Mouse (Mus musculus): Measurements from ENCODE around the gene Ldlrad2. TPM values are rescaled to one million over a fixed set of nuclear protein-coding genes. Genes with fewer than 3 reads are reported as not detected.
A peak's percentile ranks its signal among the peaks of the same experiment; 100 is the strongest.
"Not testable (repeated sequence)": the region's sequence is repeated elsewhere in the genome, so short reads cannot be mapped to it uniquely, and the experiment has no call there.

Ldlrad2 gene
- polyA plus RNA-seq, 1 experiment, result not detected

- Histone ChIP-seq H3K4me1 (ENCODE audit: control insufficient read depth) (peaks cover 48% of the 10 kb centered on the region), H3K36me3 (ENCODE audit: control insufficient read depth) (peaks cover 26% of the 10 kb centered on the region), H3K27me3 (ENCODE audit: control insufficient read depth) (no peaks in the 10 kb centered on the region), H3K4me3 (replicated peaks) (peak overlapping the region; percentile 87), H3K9me3 (ENCODE audit: control insufficient read depth, low read length) (no peaks in the 10 kb centered on the region)
- no peak for TF ChIP-seq TAL1 (IDR thresholded peaks at IDR 0.05; ENCODE audit: low read length)
- peak; percentile 83 for TF ChIP-seq GATA1 (IDR thresholded peaks at IDR 0.05; ENCODE audit: low read length)
Observed at GRCm38 (mm10) chr4:137594496-137595270, 20.3 kb upstream of the Ldlrad2 start.

GRCm38 (mm10) chr4:137593601-137594495, 19.5 kb upstream of the Ldlrad2 start, which contains the start of gene Usp48:
Gene Usp48, plus strand, starts transcription at chr4:137593755.
- Histone ChIP-seq H3K27me3 (ENCODE audit: control insufficient read depth) (no peaks in the 10 kb centered on the region), H3K4me1 (ENCODE audit: control insufficient read depth) (peaks cover 40% of the 10 kb centered on the region), H3K4me3 (replicated peaks) (peak within 1 kb of the TSS; percentile 87), H3K9me3 (ENCODE audit: control insufficient read depth, low read length) (no peaks in the 10 kb centered on the region), H3K36me3 (ENCODE audit: control insufficient read depth) (peaks cover 19% of the 10 kb centered on the region)
- TF ChIP-seq TAL1 (IDR thresholded peaks at IDR 0.05; ENCODE audit: low read length) (no peak), GATA1 (IDR thresholded peaks at IDR 0.05; ENCODE audit: low read length) (no peak)

DNA sequence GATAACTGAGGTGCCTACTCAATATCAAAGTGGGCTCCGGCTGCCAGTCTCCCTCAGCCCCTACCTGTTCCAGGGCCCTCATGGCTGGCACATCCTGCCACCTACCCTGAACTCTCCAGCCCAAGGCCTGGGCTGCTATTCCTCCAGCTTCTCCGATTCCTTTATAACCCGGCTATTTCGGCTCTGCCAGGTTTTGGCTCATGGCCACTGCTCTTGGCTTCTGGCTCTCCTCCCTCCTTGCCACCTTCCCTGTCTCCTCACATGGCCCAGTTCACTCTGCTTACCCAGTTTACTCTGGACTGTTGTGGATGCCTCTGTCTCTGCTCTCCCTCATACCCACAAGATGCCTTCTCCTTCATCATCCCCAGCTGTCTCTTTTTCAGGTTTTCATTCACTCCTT, 16.6 kb upstream of the Ldlrad2 start:
- no peak for TF ChIP-seq TAL1 (IDR thresholded peaks at IDR 0.05; ENCODE audit: low read length)
- no peak for TF ChIP-seq GATA1 (IDR thresholded peaks at IDR 0.05; ENCODE audit: low read length)
- Histone ChIP-seq H3K4me3 (replicated peaks) (no peak overlapping the region), H3K36me3 (ENCODE audit: control insufficient read depth) (no peaks in the 10 kb centered on the region)

GRCm38 (mm10) chr4:137589586-137589985, 15.2 kb upstream of the Ldlrad2 start:
- TF ChIP-seq GATA1 (IDR thresholded peaks at IDR 0.05; ENCODE audit: low read length), result no peak
- TF ChIP-seq TAL1 (IDR thresholded peaks at IDR 0.05; ENCODE audit: low read length), result no peak
- peaks cover 2% of the 10 kb centered on the region for H3K4me1 ChIP-seq (ENCODE audit: control insufficient read depth)

More for the DNA sequence above, 16.6 kb upstream of the Ldlrad2 start:
- no peaks in the 10 kb centered on the region for H3K27me3 ChIP-seq (ENCODE audit: control insufficient read depth)
- H3K9me3 ChIP-seq (ENCODE audit: control insufficient read depth, low read length), result no peaks in the 10 kb centered on the region
- H3K4me1 ChIP-seq (ENCODE audit: control insufficient read depth), result peaks cover 13% of the 10 kb centered on the region

DNA sequence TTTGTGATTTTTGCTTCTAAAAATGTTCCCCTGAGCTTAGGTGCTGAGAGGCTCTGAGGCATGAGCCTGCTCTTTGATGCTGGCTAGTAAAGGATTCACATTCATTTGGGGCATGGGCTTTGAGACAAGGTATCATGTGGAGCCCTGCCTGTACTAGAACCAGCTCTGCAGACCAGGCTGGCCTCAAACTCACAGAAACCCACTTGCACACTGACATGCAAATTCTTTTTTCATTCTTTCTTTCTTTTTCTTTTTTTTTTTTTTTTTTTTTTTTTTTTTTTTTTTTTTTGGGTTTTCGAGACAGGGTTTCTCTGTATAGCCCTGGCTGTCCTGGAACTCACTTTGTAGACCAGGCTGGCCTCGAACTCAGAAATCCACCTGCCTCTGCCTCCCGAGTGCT, 14.7 kb upstream of the Ldlrad2 start:
- H3K36me3 ChIP-seq (ENCODE audit: control insufficient read depth); H3K4me3 ChIP-seq (replicated peaks); H3K27me3 ChIP-seq (ENCODE audit: control insufficient read depth); H3K9me3 ChIP-seq (ENCODE audit: control insufficient read depth, low read length); H3K4me1 ChIP-seq (ENCODE audit: control insufficient read depth): not testable (repeated sequence)

More at GRCm38 (mm10) chr4:137589586-137589985, 15.2 kb upstream of the Ldlrad2 start:
- no peaks in the 10 kb centered on the region for H3K27me3 ChIP-seq (ENCODE audit: control insufficient read depth)
- no peak overlapping the region for H3K4me3 ChIP-seq (replicated peaks)
- H3K9me3 ChIP-seq (ENCODE audit: control insufficient read depth, low read length), result no peaks in the 10 kb centered on the region
- H3K36me3 ChIP-seq (ENCODE audit: control insufficient read depth), result no peaks in the 10 kb centered on the region

DNA sequence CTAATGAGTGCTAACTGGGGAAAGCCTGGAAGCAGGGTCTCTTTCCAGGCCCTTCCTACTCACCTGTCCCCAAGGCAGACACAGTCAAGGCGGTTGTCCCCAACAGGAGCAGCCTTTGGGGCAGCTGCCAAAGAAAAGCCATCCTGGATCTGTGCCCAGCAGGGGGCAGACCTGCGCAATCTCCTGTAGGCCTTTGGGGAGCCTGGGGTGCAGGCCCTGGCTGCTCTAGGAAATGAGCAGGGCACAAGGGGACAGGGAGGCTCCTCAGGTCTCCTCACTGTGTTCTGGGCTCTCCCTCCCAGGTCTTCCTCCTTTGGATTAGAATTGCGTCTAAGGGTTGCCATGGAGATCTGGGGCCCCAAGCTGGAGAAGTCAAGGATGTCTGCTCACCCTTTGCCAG, 7.4 kb upstream of the Ldlrad2 start:
- H3K4me1 ChIP-seq (ENCODE audit: control insufficient read depth), result 0 out of 2 replicates have a peak, but pooled peaks cover 2% of the 10 kb centered on the region
- TF ChIP-seq TAL1 (IDR thresholded peaks at IDR 0.05; ENCODE audit: low read length) (no peak), GATA1 (IDR thresholded peaks at IDR 0.05; ENCODE audit: low read length) (no peak)
- no peaks in the 10 kb centered on the region for H3K36me3 ChIP-seq (ENCODE audit: control insufficient read depth)
- H3K9me3 ChIP-seq (ENCODE audit: control insufficient read depth, low read length), result no peaks in the 10 kb centered on the region
- H3K4me3 ChIP-seq (replicated peaks), result no peak overlapping the region
- peaks cover 26% of the 10 kb centered on the region for H3K27me3 ChIP-seq (ENCODE audit: control insufficient read depth)

DNA sequence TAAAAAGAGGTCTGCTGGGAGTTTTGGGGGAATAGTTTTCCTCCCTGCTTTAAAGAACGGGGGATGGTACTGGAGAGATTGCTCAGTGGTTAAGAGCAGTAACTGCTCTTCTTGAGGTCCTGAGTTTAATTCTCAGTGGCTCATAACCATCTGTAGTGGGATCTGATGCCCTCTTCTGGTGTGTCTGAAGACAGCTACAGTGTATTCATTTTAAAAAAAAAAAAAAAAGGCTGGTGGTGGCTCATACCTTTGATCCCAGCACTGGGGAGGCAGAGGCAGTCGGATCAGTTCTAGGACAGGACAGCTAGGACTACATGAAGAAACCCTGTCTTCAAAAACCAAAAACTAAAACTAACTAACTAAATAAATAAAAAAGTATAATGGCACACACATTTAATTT, 5.9 kb upstream of the Ldlrad2 start:
- 0 out of 2 replicates have a peak, but pooled peaks cover 2% of the 10 kb centered on the region for H3K4me1 ChIP-seq (ENCODE audit: control insufficient read depth)
- H3K4me3 ChIP-seq (replicated peaks), result no peak overlapping the region
- peaks cover 26% of the 10 kb centered on the region for H3K27me3 ChIP-seq (ENCODE audit: control insufficient read depth)
- no peaks in the 10 kb centered on the region for H3K9me3 ChIP-seq (ENCODE audit: control insufficient read depth, low read length)
- no peak for TF ChIP-seq TAL1 (IDR thresholded peaks at IDR 0.05; ENCODE audit: low read length)
- no peak for TF ChIP-seq GATA1 (IDR thresholded peaks at IDR 0.05; ENCODE audit: low read length)
- H3K36me3 ChIP-seq (ENCODE audit: control insufficient read depth), result no peaks in the 10 kb centered on the region

GRCm38 (mm10) chr4:137579789-137580188, 5.4 kb upstream of the Ldlrad2 start:
- TF ChIP-seq GATA1 (IDR thresholded peaks at IDR 0.05; ENCODE audit: low read length) (no peak), TAL1 (IDR thresholded peaks at IDR 0.05; ENCODE audit: low read length) (no peak)
- H3K4me1 ChIP-seq (ENCODE audit: control insufficient read depth), result 0 out of 2 replicates have a peak, but pooled peaks cover 2% of the 10 kb centered on the region
- peaks cover 26% of the 10 kb centered on the region for H3K27me3 ChIP-seq (ENCODE audit: control insufficient read depth)
- no peaks in the 10 kb centered on the region for H3K36me3 ChIP-seq (ENCODE audit: control insufficient read depth)
- no peak overlapping the region for H3K4me3 ChIP-seq (replicated peaks)
- no peaks in the 10 kb centered on the region for H3K9me3 ChIP-seq (ENCODE audit: control insufficient read depth, low read length)
